Mouse (Mus musculus) G1E (cell line): ENCODE measurements around the gene Taf1.
"Not testable (repeated sequence)": the region's sequence is repeated elsewhere in the genome, so short reads cannot be mapped to it uniquely, and the experiment has no call there.

ENCODE experiments used
- CTCF ChIP-seq: IDR thresholded peaks from 2 replicates; pipeline ENCODE4 v1.5.1; 2012; ENCODE audit warnings: low read depth, low read length, inconsistent platforms, mixed read lengths
- GATA1 ChIP-seq: IDR thresholded peaks from 2 replicates; pipeline ENCODE4 v1.6.1; 2012; ENCODE audit warnings: borderline replicate concordance, low read length, inconsistent platforms, mixed read lengths
- TAL1 ChIP-seq: conservative IDR thresholded peaks from 2 replicates; pipeline ENCODE4 v1.6.1; 2012; ENCODE audit warnings: low read depth, low read length, inconsistent platforms, mixed read lengths

DNA sequence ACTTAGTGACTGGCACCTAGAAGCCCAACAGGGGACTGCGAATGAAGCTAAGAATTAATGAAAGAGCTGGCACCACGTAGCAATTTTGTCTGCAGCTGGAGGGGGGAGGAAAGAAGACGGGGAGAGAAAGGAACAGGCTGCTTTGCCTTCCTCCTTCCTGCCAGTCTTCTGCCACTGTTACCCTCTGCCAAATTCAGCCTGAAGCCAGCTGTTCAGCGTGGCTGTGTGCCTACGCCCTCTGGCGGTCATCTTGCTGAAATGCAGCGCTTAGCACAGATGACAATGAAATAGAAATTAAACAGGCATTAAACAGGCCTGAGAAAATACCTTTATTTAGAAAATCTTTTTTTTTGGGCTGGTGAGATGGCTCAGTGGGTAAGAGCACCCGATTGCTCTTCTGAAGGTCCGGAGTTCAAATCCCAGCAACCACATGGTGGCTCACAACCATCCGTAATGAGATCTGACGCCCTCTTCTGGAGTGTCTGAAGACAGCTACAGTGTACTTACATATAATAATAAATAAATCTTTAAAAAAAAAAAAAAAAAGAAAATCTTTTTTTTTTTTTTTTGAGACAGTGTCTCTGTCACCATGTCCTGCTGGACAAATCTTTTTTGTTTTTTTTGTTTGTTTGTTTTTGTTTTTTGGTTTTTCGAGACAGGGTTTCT lies 45.9 kb upstream of the Taf1 start:
- TF ChIP-seq CTCF = peak; percentile 56
- TF ChIP-seq TAL1, GATA1: not testable (repeated sequence)
